Mouse (Mus musculus) heart, adult 2 months (tissue): ENCODE data around the gene Rrp36. TPM values are rescaled to one million over a fixed set of nuclear protein-coding genes. Genes with fewer than 3 reads are reported as not detected.

Experiments used
- DNase-seq, 2 experiments: peaks; one replicate each; pipeline ENCODE4 v3.0.0; 2021
- H3K27ac ChIP-seq: fragments of 200-600 bp; 2 replicates; pipeline ENCODE4 v1.8.1; 2022
- H3K27me3 ChIP-seq: fragments of 200-500 bp; 2 replicates; pipeline ENCODE4 v1.6.1; 2012; ENCODE audit warnings: mild to moderate bottlenecking, low read length, inconsistent platforms, mixed read lengths; ENCODE audit not compliant: control insufficient read depth, insufficient read depth
- H3K36me3 ChIP-seq: fragments of 200-500 bp; 2 replicates; pipeline ENCODE4 v1.6.1; 2012; ENCODE audit warnings: low read length, inconsistent platforms; ENCODE audit not compliant: control insufficient read depth, insufficient read depth
- H3K4me1 ChIP-seq: fragments of 200-500 bp; 2 replicates; pipeline ENCODE4 v1.6.1; 2011; ENCODE audit warnings: low read length; ENCODE audit not compliant: control insufficient read depth, insufficient read depth
- H3K4me3 ChIP-seq: fragments of 200-600 bp; 2 replicates; pipeline ENCODE4 v1.8.1; 2022
- H3K79me2 ChIP-seq: fragments of 200-500 bp; replicated peaks from 2 replicates; pipeline ENCODE4 v1.6.1; 2012; ENCODE audit warnings: mild to moderate bottlenecking, inconsistent platforms, low read length, moderate library complexity, mixed read lengths; ENCODE audit not compliant: control insufficient read depth, insufficient read depth
- H3K9ac ChIP-seq: fragments of 200-500 bp; 2 replicates; pipeline ENCODE4 v1.6.1; 2012; ENCODE audit warnings: low read depth, mild to moderate bottlenecking, control low read depth, inconsistent platforms, low read length, mixed read lengths
- CTCF ChIP-seq: fragments of 200-600 bp; IDR thresholded peaks from 2 replicates; pipeline ENCODE4 v1.8.1; 2022; ENCODE audit warnings: antibody characterized with exemption, mild to moderate bottlenecking, moderate library complexity
- EP300 ChIP-seq: fragments of 200-500 bp; IDR thresholded peaks from 2 replicates; pipeline ENCODE4 v1.6.1; 2011; ENCODE audit warnings: low read depth, low read length, control low read depth; ENCODE audit not compliant: insufficient read depth
- POLR2A ChIP-seq: fragments of 200-500 bp; IDR thresholded peaks from 2 replicates; pipeline ENCODE4 v1.6.1; 2011; ENCODE audit warnings: mild to moderate bottlenecking, low read depth, low read length, control low read depth; ENCODE audit not compliant: insufficient read depth
- WGBS: fragments of 180-500 bp; shearing (Covaris S2); methylation state at CpG from one replicate; pipeline ENCODE4 v1.1.7; 2018; 5-methylcytosine and 5-hydroxymethylcytosine counted together
- intact Hi-C: fragments of 180-260 bp; cut with DNase I; formaldehyde crosslinking; loops from one replicate; pipeline ENCODE4 v1.15.1; 2025
- polyA plus RNA-seq: library from polyadenylated mRNA; depleted of rRNA; stranded (reverse); fragments of >200 nt; gene quantifications from 2 replicates; pipeline ENCODE4 v1.2.3, GENCODE M21; 2012
- total RNA-seq, 2 experiments: library from RNA; stranded (reverse); gene quantifications; 2 replicates each; pipeline ENCODE4 v1.2.3; 2021

The Rrp36 gene
- total and polyA plus RNA-seq, 3 experiments = 10.7 to 19.4 (median 11.3) TPM

DNA sequence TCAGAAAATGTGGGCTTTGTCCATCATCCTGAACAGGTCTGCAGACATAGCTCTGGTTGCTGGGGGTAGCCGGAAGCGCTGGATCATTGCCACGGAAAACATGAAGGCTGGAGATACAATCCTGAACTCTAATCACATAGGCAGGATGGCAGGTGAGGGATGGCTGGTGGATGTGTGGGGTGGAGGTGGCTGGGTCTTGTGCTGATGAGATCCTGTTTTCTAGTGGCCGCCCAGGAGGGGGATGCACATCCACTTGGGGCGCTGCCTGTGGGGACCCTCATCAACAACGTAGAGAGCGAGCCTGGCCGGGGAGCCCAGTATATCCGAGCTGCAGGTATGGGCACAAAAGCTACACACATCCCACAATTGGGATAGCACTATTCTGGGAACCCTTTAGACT lies 25.7 kb downstream of the Rrp36 start:
- H3K36me3 ChIP-seq = no peaks in the 10 kb centered on the region

DNA sequence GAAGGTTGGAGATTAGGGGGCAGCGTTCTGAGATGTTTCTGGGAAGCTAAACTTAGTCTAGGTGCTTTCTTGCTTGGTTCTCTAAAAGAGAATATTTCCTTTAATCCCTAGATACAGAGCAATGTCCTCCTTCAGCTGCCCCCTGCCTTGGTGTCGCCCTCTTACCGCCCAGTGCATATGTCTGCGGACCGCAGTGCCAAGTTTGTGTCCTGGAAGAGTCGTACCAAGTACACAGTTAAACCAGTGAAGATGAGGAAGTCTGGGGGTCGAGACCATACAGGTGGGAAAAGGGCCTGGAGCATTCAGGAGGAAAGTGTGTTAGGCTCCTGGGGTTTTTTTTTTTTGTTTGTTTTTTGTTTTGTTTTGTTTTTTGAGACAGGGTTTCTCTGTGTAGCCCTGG lies 26.9 kb downstream of the Rrp36 start:
- intact Hi-C loops = no loop called here
- H3K79me2 ChIP-seq = no peaks in the 10 kb centered on the region
- H3K4me1 ChIP-seq = peaks cover 14% of the 10 kb centered on the region
- 86% methylated on average over 7 of the region's 7 CpGs for WGBS
- no peak for DNase-seq
- H3K9ac ChIP-seq = no peak overlapping the region
- no peaks in the 10 kb centered on the region for H3K36me3 ChIP-seq
- H3K27me3 ChIP-seq = no peaks in the 10 kb centered on the region
- TF ChIP-seq EP300 = no peak
- no peak for TF ChIP-seq POLR2A
- TF ChIP-seq CTCF = no peak
- no peak overlapping the region for H3K4me3 ChIP-seq
- no peak overlapping the region for H3K27ac ChIP-seq

More for the DNA sequence above, 25.7 kb downstream of the Rrp36 start:
- TF ChIP-seq CTCF (no peak), EP300 (no peak), POLR2A (no peak)
- Histone ChIP-seq H3K4me1 (peaks cover 14% of the 10 kb centered on the region), H3K4me3 (no peak overlapping the region), H3K79me2 (peaks cover 3% of the 10 kb centered on the region), H3K9ac (no peak overlapping the region), H3K27me3 (no peaks in the 10 kb centered on the region), H3K27ac (no peak overlapping the region)
- no peak for DNase-seq
- 69% methylated on average over 9 of the region's 9 CpGs for WGBS
- intact Hi-C loops = loop anchor here (2.0 kb wide), 1 partner anchor 62 kb away; the partner anchor contains the start of gene Pex6

DNA sequence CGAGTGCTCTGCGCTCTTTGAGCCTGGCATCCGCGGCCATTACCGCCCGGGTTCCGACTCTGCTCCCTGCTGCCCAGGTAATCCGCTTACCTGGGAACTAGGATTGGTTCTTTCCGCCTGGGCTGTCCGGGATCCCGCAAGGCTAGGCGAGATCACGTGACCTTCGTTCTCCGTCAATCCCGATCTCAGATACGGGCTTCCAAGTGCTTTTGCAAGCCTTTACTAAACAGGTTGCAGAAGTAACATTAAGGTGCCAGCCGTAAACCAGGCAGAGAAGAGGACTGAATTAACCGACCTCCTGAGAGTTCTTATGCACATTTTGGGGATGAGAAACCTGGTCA lies 27.9 kb downstream of the Rrp36 start:
- Histone ChIP-seq H3K9ac (peak overlapping the region; percentile 88), H3K27me3 (no peaks in the 10 kb centered on the region), H3K79me2 (no peaks in the 10 kb centered on the region), H3K36me3 (no peaks in the 10 kb centered on the region), H3K4me3 (peak overlapping the region; percentile 84), H3K27ac (peak overlapping the region; percentile 90), H3K4me1 (peaks cover 9% of the 10 kb centered on the region)
- DNase-seq = no peak
- under 1% methylated on average over 19 of the region's 19 CpGs for WGBS
- intact Hi-C loops = loop anchor here (1.0 kb wide), 1 partner anchor 35 kb away; no protein-coding TSS in a partner anchor
- TF ChIP-seq CTCF = no peak

DNA sequence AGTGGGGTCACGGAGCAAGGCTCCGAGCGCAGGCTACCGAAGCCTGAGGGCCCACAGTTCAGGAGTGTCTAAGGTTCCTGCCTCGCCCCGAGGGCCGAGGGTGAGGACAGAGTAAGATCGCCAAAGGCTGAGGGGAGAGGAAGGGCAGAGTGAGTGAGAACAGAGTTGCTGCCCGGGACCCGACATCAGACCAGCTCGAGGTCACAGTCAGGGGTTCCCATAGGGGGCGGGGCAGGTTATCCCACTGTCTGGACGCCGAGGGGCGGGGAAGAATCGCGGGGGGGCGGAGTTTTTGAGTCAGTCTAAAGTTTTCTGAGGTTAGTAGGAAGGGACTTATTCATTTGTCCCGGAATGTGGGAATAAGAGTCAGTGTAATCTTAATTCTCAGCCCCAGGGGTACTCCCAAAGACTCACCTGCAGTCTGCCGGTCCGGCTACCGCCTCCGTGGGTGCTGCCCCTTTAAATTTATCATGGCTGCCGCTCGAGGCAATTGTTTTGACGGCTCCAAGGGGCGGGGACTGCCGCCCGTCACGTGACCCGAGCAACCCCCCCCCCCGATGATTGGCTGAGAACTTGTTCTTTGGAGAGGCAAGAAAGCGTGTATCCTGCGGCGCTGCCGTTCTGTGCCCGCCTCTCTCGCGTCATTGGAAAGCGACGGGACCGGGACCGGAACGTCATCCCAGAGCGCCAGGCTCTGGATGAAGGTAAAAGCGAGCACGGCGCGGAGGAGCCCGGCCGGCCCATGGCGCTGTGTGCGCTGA lies 28.4 kb downstream of the Rrp36 start, which contains the start of the genes Klc4 and Mrpl2:
TSS of gene Klc4 (minus strand) at position 462 of the 761 bp plus-strand sequence.
TSS of gene Mrpl2 (plus strand) at position 669 of the 761 bp plus-strand sequence.
- peak within 1 kb of the TSS; percentile 88 for H3K9ac ChIP-seq
- TF ChIP-seq POLR2A (peak; percentile 84), CTCF (no peak), EP300 (peak; percentile 69; the same call in 1 of the 2 replicates)
- WGBS = under 1% methylated on average over 53 of the region's 53 CpGs
- peak; percentile 98 to 99 for DNase-seq
- no peaks in the 10 kb centered on the region for H3K79me2 ChIP-seq
- intact Hi-C loops = loop anchor here (1.0 kb wide), 1 partner anchor 36 kb away; no protein-coding TSS in a partner anchor
- peaks cover 6% of the 10 kb centered on the region for H3K4me1 ChIP-seq
- H3K4me3 ChIP-seq = peak within 1 kb of the TSS; percentile 84
- H3K27ac ChIP-seq = peak within 1 kb of the TSS; percentile 93
- no peaks in the 10 kb centered on the region for H3K27me3 ChIP-seq
- H3K36me3 ChIP-seq = no peaks in the 10 kb centered on the region

DNA sequence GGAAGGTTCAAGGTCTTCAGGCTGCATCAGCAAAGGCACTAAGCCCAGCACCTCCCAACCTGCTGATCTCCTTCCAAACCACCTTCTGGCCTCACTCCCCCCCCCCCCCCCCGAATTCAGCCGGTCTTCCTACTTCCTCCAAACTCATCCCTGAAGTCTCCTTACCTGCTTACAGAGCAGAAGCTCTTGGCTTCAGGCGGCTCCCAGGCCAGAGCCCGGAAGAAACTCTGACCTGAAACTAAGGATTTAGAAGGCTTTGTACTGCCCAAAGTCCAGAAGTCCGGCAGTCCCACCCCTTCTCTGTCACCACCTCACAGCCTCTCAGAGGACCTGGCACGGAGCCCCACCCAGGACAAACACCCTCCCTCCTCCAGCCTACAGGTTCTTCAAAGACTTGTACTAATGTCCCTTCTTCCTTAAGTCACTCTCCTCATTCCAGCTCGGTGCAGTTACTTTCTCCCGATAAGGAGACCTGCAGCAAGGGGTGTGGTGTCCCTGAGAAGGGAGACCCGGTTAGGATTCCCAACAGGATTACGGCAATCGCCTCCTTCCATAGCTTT lies 29.2 kb downstream of the Rrp36 start:
- Histone ChIP-seq H3K9ac (peak overlapping the region; percentile 80), H3K79me2 (no peaks in the 10 kb centered on the region), H3K36me3 (no peaks in the 10 kb centered on the region), H3K27me3 (no peaks in the 10 kb centered on the region), H3K4me3 (peak overlapping the region; percentile 84), H3K4me1 (peaks cover 6% of the 10 kb centered on the region), H3K27ac (peak overlapping the region; percentile 93)
- 0% methylated on average over 11 of the region's 11 CpGs for WGBS
- no peak for TF ChIP-seq EP300
- no peak; the same call in 1 of the 2 replicates for TF ChIP-seq POLR2A
- TF ChIP-seq CTCF = no peak
- intact Hi-C loops = loop anchor here (5.0 kb wide), 1 partner anchor 88 kb away; the partner anchor contains the start of gene Srf
- DNase-seq = peak; percentile 67 to 69
